Mouse (Mus musculus): ENCODE results near the gene Fen1.
"Not testable (repeated sequence)": the region's sequence is repeated elsewhere in the genome, so short reads cannot be mapped to it uniquely, and the experiment has no call there.

The Fen1 gene

DNA sequence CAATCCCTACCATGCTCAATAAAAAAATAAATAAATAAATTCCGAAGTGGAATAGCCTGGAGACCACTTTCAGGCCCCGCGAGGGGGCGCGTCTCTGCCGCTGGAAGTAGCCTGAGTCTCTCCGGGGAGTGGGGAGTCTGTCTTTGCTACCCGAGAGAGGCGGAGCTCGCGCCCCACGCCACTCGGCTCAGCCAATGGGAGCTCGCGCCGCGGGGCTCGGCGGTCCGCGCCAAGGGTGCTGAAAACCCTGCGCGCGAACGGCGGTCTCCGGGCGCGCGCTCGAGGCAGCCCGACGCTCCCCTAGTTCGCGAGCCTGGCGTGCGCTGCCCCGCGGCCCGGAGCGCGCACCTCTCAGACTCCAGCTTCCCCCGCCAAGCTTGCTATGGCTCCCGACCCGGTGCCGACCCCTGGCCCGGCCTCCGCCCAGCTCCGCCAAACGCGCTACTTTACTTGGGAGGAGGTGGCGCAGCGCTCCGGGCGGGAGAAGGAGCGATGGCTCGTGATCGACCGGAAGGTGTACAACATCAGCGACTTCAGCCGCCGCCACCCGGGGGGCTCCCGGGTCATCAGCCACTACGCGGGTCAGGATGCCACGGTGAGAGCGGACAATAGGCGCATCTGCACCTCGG is 21.2 kb downstream of the Fen1 start, which contains the start of gene Fads1:
Fads1 (plus strand) TSS at position 219 of the 629 bp plus-strand sequence.
- peak; percentile 96 for DNase-seq (ENCODE audit: extremely low read depth, insufficient read length, low spot score)

- DNase-seq (ENCODE audit: extremely low read depth, insufficient read length, low spot score) = no peak
Observed at GRCm38 (mm10) chr19:10182142-10182541, 21.8 kb downstream of the Fen1 start.

GRCm38 (mm10) chr19:10181225-10181624 is 22.7 kb downstream of the Fen1 start:
- no peak for DNase-seq (ENCODE audit: extremely low read depth, insufficient read length, low spot score)

- no peak for DNase-seq (ENCODE audit: extremely low read depth, insufficient read length, low spot score)
Observed at GRCm38 (mm10) chr19:10176941-10177372, 27.0 kb downstream of the Fen1 start.

DNA sequence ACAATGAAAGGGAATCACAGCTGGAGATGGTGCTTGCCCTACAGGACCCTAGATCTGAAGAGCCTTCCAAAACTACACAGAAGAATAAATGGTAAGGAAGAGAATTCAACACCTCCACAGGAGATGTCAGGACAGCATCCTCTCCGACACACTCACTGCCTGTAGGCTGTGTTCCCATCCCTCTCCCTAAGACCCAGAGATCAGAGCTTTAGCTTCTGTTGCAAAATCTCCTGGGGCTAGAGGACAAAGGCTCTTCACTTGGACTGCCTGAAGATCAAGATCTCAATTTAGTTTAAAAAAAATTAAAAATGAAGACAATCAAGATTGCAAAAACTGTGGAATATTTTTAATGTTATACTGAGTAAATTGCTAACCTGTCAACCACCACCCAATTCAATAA is 27.5 kb downstream of the Fen1 start:
- DNase-seq (ENCODE audit: extremely low read depth, insufficient read length, low spot score) = no peak

GRCm38 (mm10) chr19:10174956-10175355 is 29.0 kb downstream of the Fen1 start:
- DNase-seq (ENCODE audit: extremely low read depth, insufficient read length, low spot score) = no peak

DNA sequence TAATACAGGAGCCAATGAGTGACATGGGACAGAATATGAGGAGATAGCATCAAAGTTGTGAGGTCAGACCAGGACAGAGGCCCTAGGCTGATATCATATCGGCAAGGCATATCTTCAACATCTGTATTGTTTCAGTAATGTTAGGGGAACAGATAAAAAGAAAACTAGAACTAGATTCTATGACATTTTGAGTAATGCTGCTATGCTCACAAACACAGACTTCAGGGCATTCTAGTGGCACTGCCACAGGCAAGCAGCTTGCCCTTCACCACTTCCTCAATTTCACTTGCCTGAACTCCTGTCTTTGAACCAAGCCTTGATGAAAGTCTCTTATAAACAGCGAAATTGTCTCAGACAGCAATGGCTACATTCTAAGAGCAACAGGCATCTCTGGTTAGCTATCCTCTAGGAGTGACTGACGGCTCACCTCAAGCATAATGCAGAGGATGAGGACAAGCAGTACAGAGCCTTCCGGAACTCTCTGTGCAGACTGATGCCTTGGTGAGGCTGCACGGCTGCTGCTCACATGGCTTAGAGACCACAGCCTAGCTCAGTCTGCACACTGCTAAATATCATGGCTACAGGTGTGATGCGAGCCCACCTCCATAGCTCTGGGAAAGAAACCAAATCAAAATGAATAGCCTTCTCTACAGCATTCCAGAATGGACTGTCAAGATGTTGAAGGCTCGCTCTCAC is 30.0 kb downstream of the Fen1 start:
- DNase-seq (ENCODE audit: extremely low read depth, insufficient read length, low spot score) = no peak

GRCm38 (mm10) chr19:10173116-10173718 is 30.8 kb downstream of the Fen1 start:
- DNase-seq (ENCODE audit: extremely low read depth, insufficient read length, low spot score) = no peak

GRCm38 (mm10) chr19:10171846-10172245 is 32.1 kb downstream of the Fen1 start:
- DNase-seq (ENCODE audit: extremely low read depth, insufficient read length, low spot score) = no peak

- DNase-seq (ENCODE audit: extremely low read depth, insufficient read length, low spot score) = no peak
Observed at GRCm38 (mm10) chr19:10171359-10171758, 32.6 kb downstream of the Fen1 start.

DNA sequence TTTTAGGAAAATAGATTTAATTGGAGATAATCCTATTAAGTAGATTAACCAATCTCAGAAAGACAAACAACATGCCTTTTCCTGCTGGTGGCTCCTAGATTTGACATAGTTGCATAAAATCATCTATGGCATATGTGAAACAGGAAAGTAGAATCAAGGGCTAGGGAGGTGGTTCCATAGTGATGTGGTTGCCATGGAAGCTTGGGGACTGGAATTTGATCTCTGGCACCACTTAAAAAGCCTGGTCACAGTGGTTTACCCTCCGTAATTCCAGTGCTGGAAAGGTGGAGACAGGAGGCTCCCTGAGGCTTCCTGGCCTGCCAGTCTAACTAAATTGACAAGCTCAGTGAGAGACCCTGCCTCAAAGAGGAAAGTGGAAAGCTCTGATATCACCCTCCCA is 33.5 kb downstream of the Fen1 start:
- no peak for DNase-seq (ENCODE audit: extremely low read depth, insufficient read length, low spot score)

- DNase-seq (ENCODE audit: extremely low read depth, insufficient read length, low spot score) = not testable (repeated sequence)
Observed at GRCm38 (mm10) chr19:10169692-10170330, 34.2 kb downstream of the Fen1 start.

DNA sequence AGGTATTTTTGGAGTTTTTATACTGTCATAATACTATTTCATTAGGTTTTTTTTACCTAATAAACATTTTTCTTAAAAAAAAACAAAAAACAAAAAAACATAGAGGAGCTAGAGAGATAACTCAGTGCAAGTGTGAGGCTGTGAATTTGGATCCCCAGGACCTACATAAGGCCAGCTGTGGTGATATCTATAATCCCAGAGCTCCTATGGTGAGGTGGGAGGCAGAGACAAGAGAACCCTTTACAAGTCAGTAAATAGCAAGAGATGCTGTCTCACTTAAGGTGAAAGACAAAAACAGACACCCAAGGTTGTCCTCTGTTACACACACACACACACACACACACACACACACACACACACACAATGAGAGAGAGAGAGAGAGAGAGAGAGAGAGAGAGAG is 34.8 kb downstream of the Fen1 start:
- no peak for DNase-seq (ENCODE audit: extremely low read depth, insufficient read length, low spot score)

- no peak for DNase-seq (ENCODE audit: extremely low read depth, insufficient read length, low spot score)
Observed at GRCm38 (mm10) chr19:10168441-10168840, 35.5 kb downstream of the Fen1 start.

- no peak for DNase-seq (ENCODE audit: extremely low read depth, insufficient read length, low spot score)
Observed at GRCm38 (mm10) chr19:10167951-10168350, 36.0 kb downstream of the Fen1 start.

DNA sequence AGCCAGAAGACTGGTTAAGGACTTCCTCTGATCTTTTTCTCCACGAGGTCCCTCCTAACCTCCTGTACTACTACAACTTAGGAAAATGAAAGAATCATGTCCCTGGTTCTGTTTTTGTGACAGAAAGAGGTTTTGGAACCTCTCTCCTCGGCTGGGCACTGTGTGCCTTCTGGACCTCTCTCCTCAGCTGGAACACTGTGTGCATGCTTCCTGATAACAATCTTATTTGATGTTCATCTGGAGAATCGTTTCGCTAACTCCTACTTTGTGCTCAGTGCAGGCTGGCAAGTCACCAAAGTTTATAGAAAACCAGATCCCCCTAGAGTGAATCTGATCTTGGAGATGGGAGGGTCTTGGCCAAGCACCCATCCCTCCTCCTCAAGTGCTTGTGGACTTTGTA is 36.9 kb downstream of the Fen1 start:
- DNase-seq (ENCODE audit: extremely low read depth, insufficient read length, low spot score) = no peak

DNA sequence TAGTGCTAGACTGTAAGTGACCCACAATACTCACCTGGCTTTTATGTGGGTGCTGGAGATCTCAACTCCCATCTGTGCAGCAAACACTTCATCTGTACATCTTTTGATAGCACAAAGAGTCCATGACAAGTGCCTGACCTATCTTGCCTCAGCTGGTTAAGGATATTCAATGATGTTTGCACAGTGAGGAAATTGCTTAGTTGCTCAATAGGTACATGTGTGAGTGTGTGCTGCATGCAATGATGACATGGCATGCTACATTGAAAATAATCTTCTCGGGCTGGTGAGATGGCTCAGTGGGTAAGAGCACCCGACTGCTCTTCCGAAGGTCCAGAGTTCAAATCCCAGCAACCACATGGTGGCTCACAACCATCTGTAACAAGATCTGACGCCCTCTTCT is 38.0 kb downstream of the Fen1 start:
- DNase-seq (ENCODE audit: extremely low read depth, insufficient read length, low spot score) = not testable (repeated sequence)

DNA sequence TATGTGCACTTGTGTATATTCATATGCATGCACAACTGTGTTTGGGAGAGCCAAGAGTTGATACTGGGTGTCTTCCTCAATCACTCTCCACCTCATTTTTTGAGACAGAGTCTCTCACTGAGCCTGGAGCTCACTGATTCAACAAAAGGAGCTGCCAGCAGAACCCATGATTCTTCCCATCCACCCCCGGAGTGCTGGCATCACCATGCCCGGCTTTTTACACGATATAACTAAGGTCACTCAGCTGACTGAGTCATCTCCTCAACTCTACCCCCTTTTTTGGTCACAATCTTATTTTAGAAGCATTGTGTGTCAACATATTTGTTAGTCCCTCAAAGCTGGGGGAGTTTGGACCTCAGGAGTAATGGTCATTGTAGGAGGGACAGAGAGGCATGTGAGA is 40.1 kb downstream of the Fen1 start:
- DNase-seq (ENCODE audit: extremely low read depth, insufficient read length, low spot score) = no peak

DNA sequence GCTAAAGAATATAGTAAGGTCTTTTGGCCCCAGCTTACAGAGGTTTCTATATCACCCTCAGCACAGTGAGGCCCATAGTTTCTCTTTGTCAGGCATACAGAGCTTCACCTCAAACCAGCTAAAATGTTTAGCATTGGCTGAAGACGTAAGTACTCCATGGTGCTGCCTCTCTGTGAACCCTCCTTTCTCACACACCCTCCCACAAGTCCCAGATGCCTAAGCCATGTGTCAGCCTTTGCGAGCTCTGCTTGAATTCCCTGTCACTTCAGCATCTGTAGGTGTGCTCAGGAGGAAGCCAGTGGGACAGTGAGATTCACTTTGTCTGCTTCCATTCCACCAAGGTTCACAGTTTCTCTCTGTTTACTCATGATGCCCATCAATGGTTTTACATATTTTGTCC is 46.2 kb downstream of the Fen1 start:
- no peak for DNase-seq (ENCODE audit: extremely low read depth, insufficient read length, low spot score)

DNA sequence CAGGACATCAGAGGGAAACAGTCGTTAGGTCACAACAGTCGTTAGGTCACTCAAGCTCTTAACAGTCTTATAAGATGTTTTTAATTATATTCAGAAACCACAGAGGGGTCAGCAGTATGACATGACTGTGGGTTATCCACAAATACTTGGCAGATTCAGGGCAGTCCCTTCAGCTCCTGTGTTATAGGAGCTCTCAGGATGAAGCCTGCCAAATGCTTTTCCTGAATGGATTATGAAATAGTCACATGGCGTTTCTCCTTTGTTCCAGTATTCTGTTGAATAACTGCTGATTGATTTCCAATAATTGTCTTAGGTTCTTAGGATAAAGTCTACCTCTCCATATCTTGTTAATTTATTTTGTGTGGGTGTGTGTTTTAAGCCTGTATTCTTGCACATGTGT is 54.8 kb downstream of the Fen1 start:
- no peak for DNase-seq (ENCODE audit: extremely low read depth, insufficient read length, low spot score)

Data from 3134 (cell line).